Mouse (Mus musculus) thymus, adult 2 months (tissue): ENCODE measurements around the gene Osbpl3.

Source experiments
- CTCF ChIP-seq: fragments of 200-500 bp; IDR thresholded peaks from 2 replicates; pipeline ENCODE4 v1.5.1; 2012; ENCODE audit warnings: mild to moderate bottlenecking, control low read depth, low read length, moderate library complexity, borderline replicate concordance; ENCODE audit not compliant: control insufficient read depth, poor library complexity, insufficient read depth; ENCODE audit errors: extremely low read depth
- POLR2A ChIP-seq: fragments of 200-500 bp; IDR thresholded peaks from 2 replicates; pipeline ENCODE4 v1.6.1; 2012; ENCODE audit warnings: mild to moderate bottlenecking, low read length, control low read depth, moderate library complexity; ENCODE audit not compliant: control insufficient read depth, poor library complexity, insufficient read depth; ENCODE audit errors: extremely low read depth

DNA sequence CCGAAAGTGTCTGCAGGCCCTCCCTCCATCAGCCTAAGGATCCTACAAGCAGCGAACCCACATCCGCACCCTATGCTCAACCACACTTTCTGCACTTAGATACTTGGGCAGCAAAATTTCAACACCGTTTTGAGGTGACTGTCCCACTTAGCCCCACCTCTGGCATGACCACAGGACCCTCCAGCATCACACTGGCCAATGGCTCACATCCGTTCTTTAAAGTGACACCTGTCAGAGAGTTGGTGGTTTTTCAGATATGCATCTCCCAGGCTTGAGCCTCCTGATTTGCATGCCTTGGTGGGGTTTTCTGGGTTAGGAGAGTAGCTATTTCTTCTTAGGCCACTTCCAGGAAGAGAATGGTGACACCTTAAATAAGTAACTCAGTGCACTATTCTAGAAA, 39.1 kb downstream of the Osbpl3 start:
- TF ChIP-seq CTCF = no peak
- TF ChIP-seq POLR2A = no peak
